Mouse (Mus musculus): ENCODE results near the gene Mthfd1l. TPM values are rescaled to one million over a fixed set of nuclear protein-coding genes. Genes with fewer than 3 reads are reported as not detected.

Mthfd1l gene
- polyA plus RNA-seq, 1 experiment: 53.6 TPM

DNA sequence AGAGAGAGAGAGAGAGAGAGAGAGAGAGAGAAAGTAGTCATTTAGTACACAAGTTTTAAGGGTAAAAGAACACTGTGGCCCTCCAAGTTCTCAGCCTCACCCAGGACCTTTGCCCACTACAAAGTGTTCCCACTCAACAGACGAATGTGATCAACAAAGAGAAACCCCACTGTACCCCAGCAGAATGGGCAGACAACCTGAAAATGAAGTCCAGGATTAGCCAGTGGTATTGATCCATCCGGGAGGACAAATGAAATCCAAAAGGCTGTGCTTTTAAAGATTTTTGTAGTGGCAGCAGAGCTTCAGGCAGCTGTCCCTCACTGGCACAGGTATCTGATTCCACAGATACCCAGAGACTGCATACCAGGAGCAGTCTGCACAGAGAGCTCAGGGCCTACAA, 189.1 kb downstream of the Mthfd1l start:
- no peaks in the 10 kb centered on the region for H3K9me3 ChIP-seq (replicated peaks; ENCODE audit: control insufficient read depth, insufficient read depth, low read length, poor library complexity, severe bottlenecking)
- no peak for TF ChIP-seq CTCF (IDR thresholded peaks at IDR 0.05; ENCODE audit: low read depth, low read length)
- TF ChIP-seq POLR2A (IDR thresholded peaks at IDR 0.05; ENCODE audit: insufficient read depth, low read length): no peak
- no peak for TF ChIP-seq EP300 (IDR thresholded peaks at IDR 0.05; ENCODE audit: insufficient read depth, low read depth, low read length)
- no peak overlapping the region for H3K9ac ChIP-seq (ENCODE audit: low read depth, poor library complexity, severe bottlenecking)
- no peak overlapping the region for H3K4me3 ChIP-seq (ENCODE audit: low read depth, low read length)
- peaks cover 1% of the 10 kb centered on the region for H3K4me1 ChIP-seq (ENCODE audit: control insufficient read depth, insufficient read depth, low read length)
- no peaks in the 10 kb centered on the region for H3K27me3 ChIP-seq (ENCODE audit: control insufficient read depth, insufficient read depth, low read length, poor library complexity, severe bottlenecking)
- no peak overlapping the region for H3K27ac ChIP-seq (ENCODE audit: insufficient read depth, low read length)
- H3K36me3 ChIP-seq (ENCODE audit: control insufficient read depth, insufficient read depth, low read length, poor library complexity, severe bottlenecking): no peaks in the 10 kb centered on the region

DNA sequence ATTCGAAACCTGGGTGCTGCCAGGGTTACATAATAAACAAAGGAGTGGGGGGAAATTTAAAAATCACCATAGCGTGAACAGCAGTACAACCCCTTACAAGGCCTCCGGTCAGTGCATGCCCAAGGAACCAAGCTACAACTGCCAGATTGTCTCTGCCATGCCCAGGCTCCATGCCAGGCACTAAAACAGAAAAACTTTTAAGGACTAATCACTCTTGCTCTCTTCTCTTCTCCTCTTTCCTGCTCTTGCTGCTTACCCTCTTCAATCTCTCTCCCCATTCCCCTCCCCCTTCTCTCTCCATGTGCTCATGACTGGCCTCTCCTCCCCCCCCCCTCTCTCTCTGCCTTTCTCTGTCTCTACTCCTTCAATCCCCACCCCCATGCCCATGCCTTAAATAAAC, 190.1 kb downstream of the Mthfd1l start:
- no peaks in the 10 kb centered on the region for H3K9me3 ChIP-seq (replicated peaks; ENCODE audit: control insufficient read depth, insufficient read depth, low read length, poor library complexity, severe bottlenecking)
- H3K4me3 ChIP-seq (ENCODE audit: low read depth, low read length): no peak overlapping the region
- peaks cover 1% of the 10 kb centered on the region for H3K4me1 ChIP-seq (ENCODE audit: control insufficient read depth, insufficient read depth, low read length)
- no peaks in the 10 kb centered on the region for H3K27me3 ChIP-seq (ENCODE audit: control insufficient read depth, insufficient read depth, low read length, poor library complexity, severe bottlenecking)
- no peak overlapping the region for H3K27ac ChIP-seq (ENCODE audit: insufficient read depth, low read length)
- TF ChIP-seq EP300 (IDR thresholded peaks at IDR 0.05; ENCODE audit: insufficient read depth, low read depth, low read length): no peak
- no peak for TF ChIP-seq CTCF (IDR thresholded peaks at IDR 0.05; ENCODE audit: low read depth, low read length)
- TF ChIP-seq POLR2A (IDR thresholded peaks at IDR 0.05; ENCODE audit: insufficient read depth, low read length): no peak
- H3K9ac ChIP-seq (ENCODE audit: low read depth, poor library complexity, severe bottlenecking): no peak overlapping the region
- no peaks in the 10 kb centered on the region for H3K36me3 ChIP-seq (ENCODE audit: control insufficient read depth, insufficient read depth, low read length, poor library complexity, severe bottlenecking)

DNA sequence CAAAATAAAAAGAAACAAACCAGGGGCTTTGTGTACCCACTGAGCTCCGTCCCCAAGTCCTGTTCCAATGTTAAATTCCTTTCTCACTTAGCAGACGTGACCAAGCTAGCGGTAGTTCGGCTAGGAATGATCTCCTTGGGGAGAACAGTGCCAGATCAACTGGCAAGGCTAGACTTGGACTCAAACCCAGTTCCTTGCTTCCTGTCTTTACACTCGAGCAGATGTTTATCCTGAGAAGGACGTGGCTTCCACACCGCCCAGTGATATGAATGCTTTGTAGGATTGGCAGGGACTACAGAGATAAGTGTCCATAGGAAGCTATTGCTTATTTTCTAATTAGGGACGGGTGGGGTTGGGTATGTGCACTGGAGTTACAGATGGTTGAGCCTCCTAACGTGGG, 191.8 kb downstream of the Mthfd1l start:
- TF ChIP-seq EP300 (IDR thresholded peaks at IDR 0.05; ENCODE audit: insufficient read depth, low read depth, low read length) (no peak), POLR2A (IDR thresholded peaks at IDR 0.05; ENCODE audit: insufficient read depth, low read length) (no peak), CTCF (IDR thresholded peaks at IDR 0.05; ENCODE audit: low read depth, low read length) (no peak)
- no peaks in the 10 kb centered on the region for H3K27me3 ChIP-seq (ENCODE audit: control insufficient read depth, insufficient read depth, low read length, poor library complexity, severe bottlenecking)
- H3K9me3 ChIP-seq (replicated peaks; ENCODE audit: control insufficient read depth, insufficient read depth, low read length, poor library complexity, severe bottlenecking): no peaks in the 10 kb centered on the region

DNA sequence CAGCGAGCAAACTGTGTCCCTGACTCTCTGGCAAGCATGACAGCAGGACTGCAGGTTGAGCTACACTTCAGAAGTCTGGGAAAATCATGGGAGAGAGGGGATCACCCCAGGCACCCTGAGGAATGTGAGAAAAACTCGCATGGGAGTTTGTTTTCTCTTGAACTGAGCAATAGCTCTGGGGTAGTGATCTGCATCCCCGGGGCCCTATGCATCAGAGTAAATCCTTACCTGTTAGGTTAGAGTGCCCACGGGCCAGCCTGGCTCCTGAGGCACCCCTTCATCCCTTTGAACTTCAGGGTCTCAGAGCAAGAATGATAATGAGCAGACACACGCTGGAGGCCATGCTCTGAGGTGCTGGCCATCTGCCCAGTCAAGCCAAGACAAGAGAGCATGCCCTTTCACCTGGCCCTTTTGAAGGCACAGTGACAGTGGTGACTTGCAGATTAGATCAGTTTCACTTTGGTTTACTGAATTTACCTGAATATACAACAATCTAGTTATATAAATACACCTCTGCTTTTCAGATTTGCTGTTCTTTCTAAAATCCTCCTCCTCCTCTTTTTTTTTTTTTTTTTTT, 195.4 kb downstream of the Mthfd1l start:
- Histone ChIP-seq H3K4me3 (ENCODE audit: low read depth, low read length) (no peak overlapping the region), H3K4me1 (ENCODE audit: control insufficient read depth, insufficient read depth, low read length) (no peaks in the 10 kb centered on the region), H3K36me3 (ENCODE audit: control insufficient read depth, insufficient read depth, low read length, poor library complexity, severe bottlenecking) (no peaks in the 10 kb centered on the region), H3K27ac (ENCODE audit: insufficient read depth, low read length) (no peak overlapping the region), H3K9me3 (replicated peaks; ENCODE audit: control insufficient read depth, insufficient read depth, low read length, poor library complexity, severe bottlenecking) (no peaks in the 10 kb centered on the region), H3K9ac (ENCODE audit: low read depth, poor library complexity, severe bottlenecking) (no peak overlapping the region), H3K27me3 (ENCODE audit: control insufficient read depth, insufficient read depth, low read length, poor library complexity, severe bottlenecking) (no peaks in the 10 kb centered on the region)
- TF ChIP-seq CTCF (IDR thresholded peaks at IDR 0.05; ENCODE audit: low read depth, low read length) (no peak), POLR2A (IDR thresholded peaks at IDR 0.05; ENCODE audit: insufficient read depth, low read length) (no peak), EP300 (IDR thresholded peaks at IDR 0.05; ENCODE audit: insufficient read depth, low read depth, low read length) (no peak)

More for the DNA sequence above, 191.8 kb downstream of the Mthfd1l start:
- H3K9ac ChIP-seq (ENCODE audit: low read depth, poor library complexity, severe bottlenecking): no peak overlapping the region
- no peaks in the 10 kb centered on the region for H3K36me3 ChIP-seq (ENCODE audit: control insufficient read depth, insufficient read depth, low read length, poor library complexity, severe bottlenecking)
- no peak overlapping the region for H3K4me3 ChIP-seq (ENCODE audit: low read depth, low read length)
- peaks cover 1% of the 10 kb centered on the region for H3K4me1 ChIP-seq (ENCODE audit: control insufficient read depth, insufficient read depth, low read length)
- H3K27ac ChIP-seq (ENCODE audit: insufficient read depth, low read length): no peak overlapping the region

DNA sequence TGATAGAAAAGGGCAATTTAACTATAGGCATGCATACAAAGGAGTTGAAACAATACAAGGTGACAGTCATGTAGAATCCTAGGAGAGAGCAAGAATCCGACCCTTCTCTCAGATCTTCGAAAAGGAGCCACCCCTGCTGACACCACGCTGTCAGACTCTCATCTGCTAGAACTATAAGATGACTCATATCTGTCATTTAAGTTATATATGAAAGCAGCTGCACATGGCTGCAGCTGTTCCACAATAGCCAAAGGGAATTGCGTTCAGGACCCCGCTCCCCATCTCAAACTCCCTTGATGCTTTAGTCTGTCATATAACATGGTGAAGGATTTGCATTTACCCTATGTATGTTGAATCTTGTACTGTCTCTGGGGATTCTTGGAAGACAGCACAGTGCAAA, 201.3 kb downstream of the Mthfd1l start:
- no peaks in the 10 kb centered on the region for H3K36me3 ChIP-seq (ENCODE audit: control insufficient read depth, insufficient read depth, low read length, poor library complexity, severe bottlenecking)
- no peak overlapping the region for H3K9ac ChIP-seq (ENCODE audit: low read depth, poor library complexity, severe bottlenecking)
- TF ChIP-seq CTCF (IDR thresholded peaks at IDR 0.05; ENCODE audit: low read depth, low read length) (no peak), POLR2A (IDR thresholded peaks at IDR 0.05; ENCODE audit: insufficient read depth, low read length) (no peak), EP300 (IDR thresholded peaks at IDR 0.05; ENCODE audit: insufficient read depth, low read depth, low read length) (no peak)
- no peak overlapping the region for H3K4me3 ChIP-seq (ENCODE audit: low read depth, low read length)
- no peaks in the 10 kb centered on the region for H3K27me3 ChIP-seq (ENCODE audit: control insufficient read depth, insufficient read depth, low read length, poor library complexity, severe bottlenecking)
- no peaks in the 10 kb centered on the region for H3K9me3 ChIP-seq (replicated peaks; ENCODE audit: control insufficient read depth, insufficient read depth, low read length, poor library complexity, severe bottlenecking)
- H3K4me1 ChIP-seq (ENCODE audit: control insufficient read depth, insufficient read depth, low read length): no peaks in the 10 kb centered on the region
- H3K27ac ChIP-seq (ENCODE audit: insufficient read depth, low read length): no peak overlapping the region

DNA sequence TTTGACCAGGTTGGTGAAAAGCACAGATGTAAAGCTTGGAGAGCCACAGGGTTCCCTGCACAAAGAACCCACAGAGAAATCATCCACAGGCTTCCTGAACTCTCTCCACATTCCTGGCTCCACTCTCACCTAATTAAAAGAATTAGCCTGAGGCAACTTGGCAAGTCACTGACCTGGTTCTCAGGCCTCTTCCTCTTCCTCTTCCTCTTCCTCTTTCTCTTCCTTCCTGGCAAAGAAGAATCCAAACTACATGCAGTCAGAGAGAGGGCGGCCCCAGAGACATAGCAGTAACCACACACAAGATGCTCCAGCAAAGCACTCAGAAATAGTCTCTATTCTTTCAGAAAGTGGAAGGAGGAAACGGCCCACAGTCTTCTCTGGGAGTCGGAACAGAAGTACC, 201.8 kb downstream of the Mthfd1l start:
- no peaks in the 10 kb centered on the region for H3K9me3 ChIP-seq (replicated peaks; ENCODE audit: control insufficient read depth, insufficient read depth, low read length, poor library complexity, severe bottlenecking)
- H3K27ac ChIP-seq (ENCODE audit: insufficient read depth, low read length): no peak overlapping the region

More for the DNA sequence above, 201.8 kb downstream of the Mthfd1l start:
- TF ChIP-seq POLR2A (IDR thresholded peaks at IDR 0.05; ENCODE audit: insufficient read depth, low read length): no peak
- no peak for TF ChIP-seq CTCF (IDR thresholded peaks at IDR 0.05; ENCODE audit: low read depth, low read length)
- no peak for TF ChIP-seq EP300 (IDR thresholded peaks at IDR 0.05; ENCODE audit: insufficient read depth, low read depth, low read length)
- no peaks in the 10 kb centered on the region for H3K4me1 ChIP-seq (ENCODE audit: control insufficient read depth, insufficient read depth, low read length)
- H3K9ac ChIP-seq (ENCODE audit: low read depth, poor library complexity, severe bottlenecking): no peak overlapping the region
- H3K27me3 ChIP-seq (ENCODE audit: control insufficient read depth, insufficient read depth, low read length, poor library complexity, severe bottlenecking): no peaks in the 10 kb centered on the region
- no peak overlapping the region for H3K4me3 ChIP-seq (ENCODE audit: low read depth, low read length)
- no peaks in the 10 kb centered on the region for H3K36me3 ChIP-seq (ENCODE audit: control insufficient read depth, insufficient read depth, low read length, poor library complexity, severe bottlenecking)
